Mouse (Mus musculus) ES-E14 (cell line): ENCODE measurements at regions not wholly inside any gene's neighbourhood (a gene's known extent, or its start where the extent isn't known, plus 50 kb on each side); places are given as distances from the start of the nearest gene placed in this dataset.

Experiments
- DNase-seq: peaks from one replicate; pipeline ENCODE4 v3.0.0-alpha.2; 2013; ENCODE audit warnings: low read depth, low spot score
- H3K27ac ChIP-seq: 2 replicates; pipeline ENCODE4 v1.5.1; 2012; ENCODE audit warnings: low read depth, mild to moderate bottlenecking, low read length, moderate library complexity, mixed read lengths; ENCODE audit not compliant: poor library complexity, insufficient read depth, severe bottlenecking
- H3K36me3 ChIP-seq: 2 replicates; pipeline ENCODE4 v1.6.1; 2012; ENCODE audit warnings: mild to moderate bottlenecking, low read length, moderate library complexity, mixed read lengths; ENCODE audit not compliant: control insufficient read depth, poor library complexity, insufficient read depth, severe bottlenecking
- H3K4me1 ChIP-seq, 2 experiments: fragments of 150-350 bp in 1 of 2; sonication (generic) in 1 of 2; 2 replicates each; pipeline ENCODE4 v1.6.1; 2012; ENCODE audit warnings: low read length in 2 of 2, mild to moderate bottlenecking in 1 of 2, mixed read lengths in 1 of 2; ENCODE audit not compliant: control insufficient read depth in 2 of 2, insufficient read depth in 2 of 2, poor library complexity in 1 of 2
- H3K4me3 ChIP-seq, 2 experiments: fragments of 150-350 bp in 1 of 2; sonication (generic) in 1 of 2; 2 replicates each; pipeline ENCODE4 v1.5.1; 2012; ENCODE audit warnings: low read length in 2 of 2, low read depth in 1 of 2, mild to moderate bottlenecking in 1 of 2, mixed read lengths in 1 of 2; ENCODE audit not compliant: insufficient read depth in 1 of 2, poor library complexity in 1 of 2, severe bottlenecking in 1 of 2
- H3K9ac ChIP-seq: 2 replicates; pipeline ENCODE4 v1.6.1; 2012; ENCODE audit warnings: low read depth, mild to moderate bottlenecking, low read length, mixed read lengths; ENCODE audit not compliant: poor library complexity, insufficient read depth, severe bottlenecking
- H3K9me3 ChIP-seq: fragments of 150-350 bp; sonication (generic); 2 replicates; pipeline ENCODE4 v1.6.1; 2012; ENCODE audit warnings: low read depth, mild to moderate bottlenecking, low read length; ENCODE audit not compliant: control insufficient read depth, insufficient read depth
- CHD2 ChIP-seq: IDR thresholded peaks from 2 replicates; pipeline ENCODE4 v1.6.1; 2014; ENCODE audit warnings: mild to moderate bottlenecking, low read depth, low read length, inconsistent platforms
- HCFC1 ChIP-seq: IDR thresholded peaks from 2 replicates; pipeline ENCODE4 v1.6.1; 2012; ENCODE audit warnings: low read length, inconsistent platforms, borderline replicate concordance; ENCODE audit not compliant: insufficient read depth
- MAFK ChIP-seq: IDR thresholded peaks from 2 replicates; pipeline ENCODE4 v1.6.1; 2014; ENCODE audit warnings: mild to moderate bottlenecking, low read depth, low read length, inconsistent platforms; ENCODE audit not compliant: insufficient read depth
- ZC3H11A ChIP-seq: IDR thresholded peaks from 2 replicates; pipeline ENCODE4 v1.6.1; 2012; ENCODE audit warnings: low read depth, mild to moderate bottlenecking, inconsistent platforms, low read length, borderline replicate concordance
- ZNF384 ChIP-seq: IDR thresholded peaks from 2 replicates; pipeline ENCODE4 v1.6.1; 2012; ENCODE audit warnings: low read depth, low read length, inconsistent platforms
- in situ Hi-C, 2 experiments: fragments of 600-800 bp; cut with MboI; formaldehyde crosslinking; loops; one replicate each; pipeline ENCODE4 v1.15.1; 2025; ENCODE audit warnings: low sequenced_read_pairs in 2 of 2, inconsistent platforms in 1 of 2; ENCODE audit not compliant: unreplicated experiment in 2 of 2

DNA sequence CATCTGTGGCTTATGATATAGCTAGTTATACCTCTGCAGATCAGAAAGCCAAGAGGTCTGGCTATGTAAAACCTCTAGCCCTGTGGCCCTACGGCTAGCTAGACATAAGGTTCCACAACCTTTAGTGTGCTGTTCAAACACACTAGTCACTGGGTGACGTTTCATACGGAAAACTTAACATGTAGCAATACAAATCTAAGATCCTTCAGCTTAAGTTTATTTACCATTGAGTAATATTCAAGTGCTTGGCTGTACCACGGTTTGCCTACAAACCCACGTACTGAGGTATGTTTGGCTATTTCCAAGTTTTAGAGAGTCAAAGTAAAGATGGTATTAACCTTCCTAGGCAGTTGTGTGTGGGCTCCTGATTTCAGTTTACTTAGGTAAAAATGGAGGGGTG lies 56.5 kb upstream of the Tarsl2 start:
- in situ Hi-C loops = no loop called here

DNA sequence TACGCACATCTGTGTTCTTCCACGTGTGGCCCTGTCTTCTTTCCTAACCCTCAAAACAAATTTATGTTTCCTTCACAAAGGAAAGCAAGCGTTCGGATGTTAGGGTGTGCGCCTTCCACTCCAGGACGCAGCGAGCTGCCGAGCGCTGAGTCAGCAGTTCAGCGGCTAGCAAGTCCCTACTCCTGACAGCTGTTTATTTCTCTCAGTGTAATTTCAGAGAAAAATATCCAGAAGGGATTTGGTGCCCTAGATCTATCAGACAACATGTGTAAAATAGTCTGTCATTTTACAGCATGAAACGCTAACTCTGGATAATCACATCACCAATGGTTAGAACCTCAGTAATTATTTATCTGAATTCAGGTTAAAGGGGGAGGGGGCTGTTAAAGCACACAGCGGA lies 58.3 kb upstream of the Tarsl2 start:
- Histone ChIP-seq H3K9ac (no peak overlapping the region), H3K27ac (no peak overlapping the region), H3K9me3 (no peaks in the 10 kb centered on the region), H3K36me3 (no peaks in the 10 kb centered on the region), H3K4me1 (no peaks in the 10 kb centered on the region), H3K4me3 (no peak overlapping the region)
- DNase-seq = no peak
- no peak for TF ChIP-seq ZNF384
- TF ChIP-seq MAFK = peak; percentile 95
- no peak for TF ChIP-seq ZC3H11A
- TF ChIP-seq CHD2 = no peak
- no peak for TF ChIP-seq HCFC1
- in situ Hi-C loops = no loop called here

More for the DNA sequence above, 56.5 kb upstream of the Tarsl2 start:
- TF ChIP-seq ZNF384 (no peak), MAFK (no peak), HCFC1 (no peak), ZC3H11A (no peak), CHD2 (no peak)
- Histone ChIP-seq H3K4me3 (no peak overlapping the region), H3K9ac (no peak overlapping the region), H3K27ac (no peak overlapping the region), H3K9me3 (no peaks in the 10 kb centered on the region), H3K36me3 (no peaks in the 10 kb centered on the region), H3K4me1 (no peaks in the 10 kb centered on the region)
- no peak for DNase-seq

DNA sequence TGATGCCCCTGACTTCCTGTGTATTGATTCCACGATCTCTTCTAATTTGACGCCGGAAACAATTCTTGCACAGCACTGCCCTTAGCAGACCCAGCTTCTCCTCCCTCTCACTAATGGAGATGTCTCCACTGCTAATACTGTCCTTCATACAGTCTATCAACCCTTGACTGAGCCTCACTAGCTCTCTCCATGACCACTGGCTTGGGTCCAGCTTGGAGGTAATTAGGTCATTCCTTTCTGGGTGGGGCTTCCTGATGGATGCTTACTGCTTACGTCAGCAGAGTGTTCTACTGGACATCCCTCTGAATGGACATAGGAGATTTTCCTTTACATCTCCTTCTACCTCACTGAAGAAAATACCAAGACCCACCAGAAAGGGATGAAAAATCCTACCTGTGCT lies 57.7 kb upstream of the Tjp1 start:
- H3K36me3 ChIP-seq = no peaks in the 10 kb centered on the region
- no peak overlapping the region for H3K9ac ChIP-seq
- H3K4me3 ChIP-seq = no peak overlapping the region
- in situ Hi-C loops = no loop called here
- DNase-seq = no peak
- no peak overlapping the region for H3K27ac ChIP-seq
- H3K4me1 ChIP-seq = no peaks in the 10 kb centered on the region
- H3K9me3 ChIP-seq = no peaks in the 10 kb centered on the region
- no peak for TF ChIP-seq CHD2
- no peak for TF ChIP-seq MAFK
- TF ChIP-seq ZC3H11A = no peak
- no peak for TF ChIP-seq HCFC1
- TF ChIP-seq ZNF384 = no peak

DNA sequence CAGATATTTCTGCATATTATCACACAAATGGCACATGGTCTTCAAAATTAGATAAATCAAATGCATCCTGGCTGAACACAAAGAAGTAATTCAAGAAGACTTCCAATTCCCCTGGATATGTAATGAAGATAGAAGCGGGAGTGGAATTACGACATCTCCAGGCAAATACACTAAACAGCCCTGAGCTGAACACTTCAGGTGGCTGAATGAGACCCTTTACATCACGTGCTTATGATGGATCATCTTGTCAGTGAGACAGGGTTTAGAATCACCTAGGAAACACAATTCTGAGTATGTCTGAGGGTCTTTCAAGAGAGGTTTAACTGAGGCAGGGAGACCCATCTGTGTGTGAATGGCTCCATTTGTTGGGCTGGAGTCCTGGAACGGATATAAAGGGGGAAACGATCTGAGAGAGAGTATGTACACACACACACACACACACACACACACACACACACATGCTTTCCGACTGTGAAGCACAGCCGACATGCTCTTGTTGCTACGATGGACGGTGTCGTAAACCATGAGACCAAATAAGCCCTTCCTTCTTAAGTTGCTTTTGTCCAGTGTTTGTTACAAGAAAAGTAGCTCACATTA lies 53.5 kb upstream of the Tjp1 start:
- no peaks in the 10 kb centered on the region for H3K9me3 ChIP-seq
- in situ Hi-C loops = no loop called here
- H3K27ac ChIP-seq = no peak overlapping the region
- H3K9ac ChIP-seq = no peak overlapping the region
- no peak for TF ChIP-seq HCFC1
- no peak for TF ChIP-seq ZNF384
- no peak for TF ChIP-seq ZC3H11A
- H3K36me3 ChIP-seq = no peaks in the 10 kb centered on the region
- no peaks in the 10 kb centered on the region for H3K4me1 ChIP-seq
- DNase-seq = no peak
- H3K4me3 ChIP-seq = no peak overlapping the region
